8 mouse cellular contexts compared by ENCODE assay signal in genomic region chr4:101068786-101069153, GRCm38 (mm10). TPM values are rescaled to one million over a fixed set of nuclear protein-coding genes. Genes with fewer than 3 reads are reported as not detected.
DNase-seq lines count a peak whose midpoint lies in the region; ATAC-seq and TF ChIP-seq lines count a peak whose summit lies in the region.

Gene Raver2 (plus strand): TSS chr4:101068983.

- H3K4me2 ChIP-seq in forebrain, embryonic 13.5 days: peak within 1 kb of the TSS; percentile 91

- no peaks in the 10 kb centered on the region for H3K9me3 ChIP-seq in forebrain, embryonic 13.5 days (replicated peaks)

- H3K27me3 ChIP-seq in forebrain, embryonic 13.5 days: peaks cover 5% of the 10 kb centered on the region; the same call in 1 of the 2 replicates

- no peaks in the 10 kb centered on the region for H3K36me3 ChIP-seq in forebrain, embryonic 13.5 days (ENCODE audit: poor library complexity, severe bottlenecking)

- peak; percentile 38 to 44 for DNase-seq in heart, postnatal 36 days
- peak; percentile 44 to 63 for DNase-seq in layer of hippocampus, adult 18-20 months (ENCODE audit: low spot score in 2 of 2)
- DNase-seq in lung, adult 2 months: no peak
- peak; percentile 66 for DNase-seq in thymus, postnatal 25 days

- H3K4me1 ChIP-seq in brown adipose tissue, adult 24 weeks (ENCODE audit: control insufficient read depth, insufficient read depth, insufficient read length, low read length): no peaks in the 10 kb centered on the region
- H3K4me1 ChIP-seq in forebrain, embryonic 13.5 days: peaks cover 12% of the 10 kb centered on the region
- no peaks in the 10 kb centered on the region; the same call in 1 of the 2 replicates for H3K4me1 ChIP-seq in lung, adult 2 months (ENCODE audit: control insufficient read depth, insufficient read depth, low read length)
- peaks cover 14% of the 10 kb centered on the region for H3K4me1 ChIP-seq in olfactory bulb, adult 2 months (ENCODE audit: control insufficient read depth, insufficient read depth, low read length)

- ATAC-seq in CD4-positive, CD25-positive, alpha-beta regulatory T cell, adult 4 months: peak; percentile 57
- ATAC-seq in forebrain, embryonic 13.5 days: peak; percentile 83

- H3K27ac ChIP-seq in brown adipose tissue, adult 24 weeks (replicated peaks; ENCODE audit: low read depth, low read length): no peak within 1 kb of the TSS
- no peak within 1 kb of the TSS for H3K27ac ChIP-seq in forebrain, embryonic 13.5 days
- H3K27ac ChIP-seq in olfactory bulb, adult 2 months (ENCODE audit: insufficient read depth, low read depth, low read length): no peak within 1 kb of the TSS

- no peak for TF ChIP-seq CTCF in lung, adult 2 months (IDR thresholded peaks at IDR 0.05; ENCODE audit: insufficient read depth, low read length)
- no peak for TF ChIP-seq CTCF in olfactory bulb, adult 2 months (IDR thresholded peaks at IDR 0.05; ENCODE audit: insufficient read depth, low read depth, low read length)

- under 1% methylated on average over 40 of the region's 54 CpGs for WGBS in forebrain, embryonic 13.5 days
- 4% methylated on average over 50 of the region's 54 CpGs for WGBS in lung, adult 2 months
- WGBS in olfactory bulb, adult 2 months: 5% methylated on average over 52 of the region's 54 CpGs

- peak within 1 kb of the TSS; percentile 80 for H3K9ac ChIP-seq in forebrain, embryonic 13.5 days

- intact Hi-C loops in heart, postnatal 36 days (cut with DNase I): no loop called here

- H3K4me3 ChIP-seq in brown adipose tissue, adult 24 weeks (ENCODE audit: insufficient read depth, low read depth, low read length): peak within 1 kb of the TSS; percentile 38
- peak within 1 kb of the TSS; percentile 74 for H3K4me3 ChIP-seq in forebrain, embryonic 13.5 days
- peak within 1 kb of the TSS; percentile 78 for H3K4me3 ChIP-seq in lung, adult 2 months (replicated peaks; ENCODE audit: extremely low read depth, low read depth, low read length)
- H3K4me3 ChIP-seq in olfactory bulb, adult 2 months (ENCODE audit: insufficient read depth, low read depth, low read length): peak within 1 kb of the TSS; percentile 68

- no peak for TF ChIP-seq POLR2A in lung, adult 2 months (IDR thresholded peaks at IDR 0.05; ENCODE audit: borderline replicate concordance, extremely low read depth, low read depth, low read length)
- TF ChIP-seq POLR2A in olfactory bulb, adult 2 months (IDR thresholded peaks at IDR 0.05; ENCODE audit: insufficient read depth, low read depth, low read length): no peak

RNA-seq across cellular contexts. Expression of gene Raver2, which starts in this region (rescaled TPM):
- 1 to 10 TPM; 3.3 to 4.6 TPM for polyA plus RNA-seq in CD4-positive, CD25-positive, alpha-beta regulatory T cell, adult 4 months (2017; shearing (Covaris generic))
- polyA plus RNA-seq in brown adipose tissue, adult 24 weeks (2012; ENCODE audit: insufficient read depth, insufficient read length, missing spikeins): 2.8 and 4.3 TPM in 2 replicates
- polyA plus RNA-seq in forebrain, embryonic 13.5 days (2015; fragmentation: Nextera tagmentation; extraction: Ambion mirVana): 5.4 and 5.8 TPM in 2 replicates
- 1 to 10 TPM; 2.2 to 2.4 TPM for total RNA-seq in heart, postnatal 36 days (2021)
- total RNA-seq in layer of hippocampus, adult 18-20 months (2021): 10 to 100 TPM; 45.6 to 47.8 TPM
- polyA plus RNA-seq in lung, adult 2 months (2012; rRNA removed): 19.8 and 21.8 TPM in 2 replicates
- not detected in 2 replicates for polyA plus RNA-seq in olfactory bulb, adult 2 months (2012; ENCODE audit: insufficient read depth, insufficient read length, low replicate concordance, missing spikeins)

Comparison
In these comparisons a context has a peak if more than half of its experiments do, and no peak if none do; other contexts are left out.
1. RNA of gene Raver2 (total RNA-seq): 45.6 to 47.8 TPM in layer of hippocampus, adult 18-20 months; 2.2 to 2.4 TPM in heart, postnatal 36 days; every median in the first group is over 10 times any median in the second.
2. Peak in every context shown above with its lines, with median percentiles within 50 percentile points of each other: H3K4me3 ChIP-seq.